Mouse (Mus musculus): ENCODE results near the gene Fgb.

DNA sequence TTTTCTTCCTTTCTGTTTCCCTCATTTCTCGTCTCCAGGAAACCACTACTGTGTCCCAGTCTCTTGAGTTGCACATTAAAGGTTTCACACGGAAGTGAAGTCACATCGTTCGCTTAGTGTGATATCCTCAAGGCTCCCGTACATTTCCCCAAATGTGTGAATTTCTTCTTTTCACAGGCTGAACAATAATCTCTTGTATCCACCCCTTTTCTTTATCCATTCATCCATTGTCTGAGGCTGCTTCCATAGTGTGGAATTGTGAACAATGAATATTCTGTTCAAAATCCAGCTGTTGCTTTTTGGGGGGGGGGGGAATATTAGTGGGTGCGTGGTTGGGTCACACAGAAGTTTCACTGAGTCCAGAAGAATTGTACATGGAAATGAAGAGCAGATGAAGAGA, 24.6 kb downstream of the Fgb start:
- no peak for TF ChIP-seq POLR2A (IDR thresholded peaks at IDR 0.05; ENCODE audit: borderline replicate concordance, insufficient read depth, low read length)
- no peak for TF ChIP-seq CTCF (IDR thresholded peaks at IDR 0.05; ENCODE audit: borderline replicate concordance, insufficient read depth, low read depth, low read length)

Data from cerebellum, adult 2 months (tissue).